Mouse (Mus musculus): Measurements from ENCODE around the gene Gm10721.
"Not testable (repeated sequence)": the region's sequence is repeated elsewhere in the genome, so short reads cannot be mapped to it uniquely, and the experiment has no call there.

- TF ChIP-seq CTCF, EP300 (IDR thresholded peaks at IDR 0.05): not testable (repeated sequence)
Measured at GRCm38 (mm10) chr9:3012733-3013279, at the start of gene Gm10721.

All from lung, postnatal 0 days (tissue).